Mouse (Mus musculus) kidney, postnatal 0 days (tissue): ENCODE data around the gene Thada. TPM values are rescaled to one million over a fixed set of nuclear protein-coding genes. Genes with fewer than 3 reads are reported as not detected.

Source experiments
- ATAC-seq: fragments of 200-750 bp; cut with Nextera tagmentation; replicated peaks from 2 replicates; pipeline ENCODE4 v1.8.0; 2017; ENCODE audit warnings: low read depth, moderate number of reproducible peaks, moderate TSS enrichment, moderate library complexity; ENCODE audit not compliant: low FRiP score
- DNase-seq: peaks from one replicate; pipeline ENCODE4 v3.0.0-alpha.2; 2016; ENCODE audit warnings: low spot score
- H3K27ac ChIP-seq: fragments of 300-500 bp; sonication (generic); 2 replicates; pipeline ENCODE4 v1.5.1; 2014; ENCODE audit warnings: mild to moderate bottlenecking
- H3K27me3 ChIP-seq: fragments of 300-500 bp; sonication (generic); 2 replicates; pipeline ENCODE4 v1.6.1; 2014; ENCODE audit warnings: low read length, mixed read lengths; ENCODE audit not compliant: insufficient read depth
- H3K36me3 ChIP-seq: fragments of 300-500 bp; sonication (generic); 2 replicates; pipeline ENCODE4 v1.6.1; 2014; ENCODE audit warnings: low read length, mixed read lengths; ENCODE audit not compliant: insufficient read depth
- H3K4me1 ChIP-seq: fragments of 300-500 bp; sonication (generic); replicated peaks from 2 replicates; pipeline ENCODE4 v1.6.1; 2014; ENCODE audit warnings: antibody characterized with exemption, low read length, mixed read lengths; ENCODE audit not compliant: insufficient read depth
- H3K4me2 ChIP-seq: fragments of 300-500 bp; sonication (generic); 2 replicates; pipeline ENCODE4 v1.6.1; 2014; ENCODE audit warnings: mild to moderate bottlenecking, low read length, moderate library complexity, mixed read lengths
- H3K4me3 ChIP-seq: fragments of 300-500 bp; sonication (generic); replicated peaks from 2 replicates; pipeline ENCODE4 v1.5.1; 2014; ENCODE audit warnings: low read depth, low read length
- H3K9ac ChIP-seq: fragments of 300-500 bp; sonication (generic); 2 replicates; pipeline ENCODE4 v1.6.1; 2014; ENCODE audit warnings: low read depth, low read length
- H3K9me3 ChIP-seq: fragments of 300-500 bp; sonication (generic); replicated peaks from 2 replicates; pipeline ENCODE4 v1.6.1; 2016; ENCODE audit warnings: low read length, inconsistent platforms, mixed read lengths
- CTCF ChIP-seq: IDR thresholded peaks from 2 replicates; pipeline ENCODE4 v1.5.1; 2016; ENCODE audit warnings: antibody characterized with exemption, low read depth, mild to moderate bottlenecking, moderate library complexity
- WGBS: fragments of 180-500 bp; shearing (Covaris S2); extraction: QIAGEN DNeasy Blood & Tissue Kit; methylation state at CpG from one replicate; pipeline ENCODE4 v1.1.7; 2014; 5-methylcytosine and 5-hydroxymethylcytosine counted together
- polyA plus RNA-seq: library from polyadenylated mRNA; unstranded; fragments of >200 nt; fragmentation: Nextera tagmentation; extraction: Ambion mirVana; gene quantifications from 2 replicates; pipeline ENCODE4 v1.2.1, GENCODE M21; 2015

Gene Thada
- polyA plus RNA-seq, 1 experiment from 2014 or later = 3.4 TPM

DNA sequence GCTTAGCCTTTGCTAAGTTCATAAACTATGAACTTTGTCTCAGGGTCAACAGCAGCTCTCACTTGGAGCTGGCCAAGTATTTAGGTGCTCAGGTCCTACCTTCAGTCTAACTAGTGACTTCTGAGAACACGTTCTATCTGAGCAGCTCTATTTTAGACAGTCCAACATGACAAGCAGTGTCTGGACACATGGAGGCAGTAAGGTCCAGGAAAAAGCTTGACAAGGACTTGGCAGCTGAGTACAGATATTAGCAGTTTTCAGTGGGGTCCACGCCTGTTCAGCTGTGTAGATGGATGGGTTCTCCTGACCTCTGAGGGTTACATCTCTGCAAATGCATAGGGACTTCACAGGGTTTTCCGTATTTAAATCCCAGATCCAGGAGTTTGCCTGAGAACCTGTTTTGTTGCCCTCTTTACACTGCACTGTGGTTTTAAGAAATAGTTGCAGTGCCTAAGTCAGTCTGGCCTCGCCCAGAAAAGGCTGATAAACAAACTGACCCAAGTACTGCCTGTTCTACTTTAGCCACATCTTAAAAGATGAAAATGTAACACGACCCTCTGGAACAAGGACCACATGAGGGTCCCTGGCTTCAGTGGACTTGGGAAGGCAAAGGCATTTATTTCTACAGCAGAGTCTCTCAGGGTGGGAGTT lies 200.4 kb downstream of the Thada start:
- no peak overlapping the region for H3K4me3 ChIP-seq
- no peak overlapping the region for H3K9ac ChIP-seq
- ATAC-seq = no peak
- peak overlapping the region; percentile 75 for H3K27ac ChIP-seq
- H3K36me3 ChIP-seq = no peaks in the 10 kb centered on the region
- 31% methylated on average over 5 of the region's 5 CpGs for WGBS
- peaks cover 21% of the 10 kb centered on the region for H3K4me1 ChIP-seq
- H3K9me3 ChIP-seq = no peaks in the 10 kb centered on the region
- H3K27me3 ChIP-seq = no peaks in the 10 kb centered on the region
- peak; percentile 53 for TF ChIP-seq CTCF
- no peak overlapping the region for H3K4me2 ChIP-seq
- peak; percentile 47 for DNase-seq

GRCm38 (mm10) chr17:84264305-84264704 lies 201.7 kb downstream of the Thada start:
- ATAC-seq (no peak), DNase-seq (no peak)
- Histone ChIP-seq H3K27ac (peak overlapping the region; percentile 51), H3K9ac (peak overlapping the region; percentile 5; the same call in 1 of the 2 replicates), H3K4me1 (peaks cover 21% of the 10 kb centered on the region), H3K36me3 (no peaks in the 10 kb centered on the region), H3K4me2 (no peak overlapping the region), H3K4me3 (no peak overlapping the region), H3K27me3 (no peaks in the 10 kb centered on the region), H3K9me3 (no peaks in the 10 kb centered on the region)
- 69% methylated on average over 6 of the region's 6 CpGs for WGBS
- no peak for TF ChIP-seq CTCF

GRCm38 (mm10) chr17:84263591-84263990 lies 202.4 kb downstream of the Thada start:
- WGBS = 81% methylated on average over 5 of the region's 5 CpGs
- Histone ChIP-seq H3K4me3 (no peak overlapping the region), H3K9me3 (no peaks in the 10 kb centered on the region), H3K27me3 (no peaks in the 10 kb centered on the region), H3K27ac (no peak overlapping the region), H3K36me3 (no peaks in the 10 kb centered on the region), H3K4me2 (no peak overlapping the region), H3K9ac (no peak overlapping the region), H3K4me1 (peaks cover 23% of the 10 kb centered on the region)
- no peak for TF ChIP-seq CTCF
- ATAC-seq (no peak), DNase-seq (no peak)

GRCm38 (mm10) chr17:84262325-84262979 lies 203.6 kb downstream of the Thada start:
- Histone ChIP-seq H3K4me3 (no peak overlapping the region), H3K4me2 (no peak overlapping the region), H3K4me1 (peaks cover 27% of the 10 kb centered on the region), H3K36me3 (no peaks in the 10 kb centered on the region), H3K27me3 (no peaks in the 10 kb centered on the region), H3K9me3 (no peaks in the 10 kb centered on the region), H3K27ac (no peak overlapping the region), H3K9ac (no peak overlapping the region)
- WGBS = 84% methylated on average over 9 of the region's 9 CpGs
- ATAC-seq (no peak), DNase-seq (no peak)
- TF ChIP-seq CTCF = no peak

GRCm38 (mm10) chr17:84261010-84261409 lies 205.0 kb downstream of the Thada start:
- no peak overlapping the region for H3K9ac ChIP-seq
- no peaks in the 10 kb centered on the region for H3K9me3 ChIP-seq
- no peaks in the 10 kb centered on the region for H3K27me3 ChIP-seq
- ATAC-seq (no peak), DNase-seq (no peak)
- peaks cover 28% of the 10 kb centered on the region for H3K4me1 ChIP-seq
- no peak overlapping the region for H3K4me3 ChIP-seq
- no peaks in the 10 kb centered on the region for H3K36me3 ChIP-seq
- no peak for TF ChIP-seq CTCF
- no peak overlapping the region for H3K27ac ChIP-seq
- H3K4me2 ChIP-seq = no peak overlapping the region

- H3K4me2 ChIP-seq = no peak overlapping the region
- TF ChIP-seq CTCF = no peak
- no peak overlapping the region for H3K9ac ChIP-seq
- H3K36me3 ChIP-seq = no peaks in the 10 kb centered on the region
- no peak overlapping the region for H3K27ac ChIP-seq
- ATAC-seq (no peak), DNase-seq (no peak)
- no peaks in the 10 kb centered on the region for H3K9me3 ChIP-seq
- H3K4me1 ChIP-seq = peaks cover 28% of the 10 kb centered on the region
- no peak overlapping the region for H3K4me3 ChIP-seq
- no peaks in the 10 kb centered on the region for H3K27me3 ChIP-seq
Measured at GRCm38 (mm10) chr17:84260226-84260625, 205.8 kb downstream of the Thada start.
